Mouse (Mus musculus) gastrocnemius, adult 2 months (tissue): ENCODE results near the gene Themis. TPM values are rescaled to one million over a fixed set of nuclear protein-coding genes. Genes with fewer than 3 reads are reported as not detected.

ENCODE experiments used
- DNase-seq: peaks from one replicate; pipeline ENCODE4 v3.0.0; 2022
- H3K27ac ChIP-seq: fragments of 200-600 bp; 2 replicates; pipeline ENCODE4 v1.8.1; 2022; ENCODE audit warnings: mild to moderate bottlenecking
- H3K4me3 ChIP-seq: fragments of 200-600 bp; 2 replicates; pipeline ENCODE4 v1.8.1; 2022; ENCODE audit warnings: mild to moderate bottlenecking, moderate library complexity
- CTCF ChIP-seq: fragments of 200-600 bp; IDR thresholded peaks from 2 replicates; pipeline ENCODE4 v1.8.1; 2022; ENCODE audit warnings: antibody characterized with exemption, mild to moderate bottlenecking, moderate library complexity
- intact Hi-C: fragments of 180-260 bp; cut with DNase I; formaldehyde crosslinking; loops from one replicate; pipeline ENCODE4 v1.15.1; 2025
- long read RNA-seq, 2 experiments: library from polyadenylated mRNA; stranded (forward); transcript quantifications; one replicate each; pipeline ENCODE4 v2.0.0; 2021
- total RNA-seq, 2 experiments: library from RNA; stranded (reverse); gene quantifications; 2 replicates each; pipeline ENCODE4 v1.2.3; 2021

Themis gene
- not detected for total RNA-seq
- long read RNA-seq, experiment 1, result 0 reads
- long read RNA-seq, experiment 2, result 0 reads

DNA sequence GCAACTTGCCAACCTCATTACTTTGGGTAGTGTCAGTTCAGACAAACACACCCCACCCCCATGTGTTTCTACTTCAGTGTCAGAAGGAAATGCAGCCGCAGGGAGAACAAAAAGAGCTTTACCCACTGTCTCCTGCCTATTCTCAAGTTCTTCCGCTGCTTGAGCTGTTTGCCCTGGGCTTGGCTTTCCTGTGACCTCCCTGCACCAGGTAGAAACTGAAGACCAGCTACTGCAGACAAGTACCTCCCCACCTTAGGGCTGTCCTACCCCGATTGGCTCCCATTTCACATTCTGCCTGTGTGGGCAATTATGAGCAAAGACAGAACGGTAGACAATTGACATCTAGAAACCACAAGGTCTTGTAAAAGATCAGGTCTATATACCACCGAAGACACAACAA is at the start of gene Themis:
Themis (plus strand) TSS at position 100 of the 400 bp plus-strand sequence.
- H3K27ac ChIP-seq, result no peak within 1 kb of the TSS
- no peak for DNase-seq
- TF ChIP-seq CTCF, result no peak
- no peak within 1 kb of the TSS for H3K4me3 ChIP-seq
- intact Hi-C loops, result no loop called here

DNA sequence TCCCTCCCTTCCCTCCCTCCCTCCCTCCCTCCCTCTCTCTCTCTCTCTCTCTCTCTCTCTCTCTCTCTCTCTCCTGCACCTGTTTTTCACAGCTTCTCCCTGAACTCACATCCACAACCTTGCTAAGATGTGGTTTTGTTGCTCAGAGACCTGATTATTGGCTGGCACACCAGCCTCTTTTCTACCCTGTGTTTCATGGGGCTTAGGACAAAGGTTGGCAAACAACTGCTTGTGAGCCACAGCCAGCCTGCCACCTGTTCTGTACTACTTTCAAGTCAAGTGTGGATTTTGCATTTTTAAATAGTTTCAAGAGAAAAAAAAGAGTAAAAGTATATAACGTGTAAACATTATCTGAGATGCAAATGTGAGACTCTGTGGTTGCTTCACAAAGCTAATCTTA is 48.7 kb upstream of the Themis start:
- H3K27ac ChIP-seq, result no peak overlapping the region
- no peak for TF ChIP-seq CTCF
- intact Hi-C loops, result no loop called here
- no peak overlapping the region for H3K4me3 ChIP-seq
- DNase-seq, result no peak

DNA sequence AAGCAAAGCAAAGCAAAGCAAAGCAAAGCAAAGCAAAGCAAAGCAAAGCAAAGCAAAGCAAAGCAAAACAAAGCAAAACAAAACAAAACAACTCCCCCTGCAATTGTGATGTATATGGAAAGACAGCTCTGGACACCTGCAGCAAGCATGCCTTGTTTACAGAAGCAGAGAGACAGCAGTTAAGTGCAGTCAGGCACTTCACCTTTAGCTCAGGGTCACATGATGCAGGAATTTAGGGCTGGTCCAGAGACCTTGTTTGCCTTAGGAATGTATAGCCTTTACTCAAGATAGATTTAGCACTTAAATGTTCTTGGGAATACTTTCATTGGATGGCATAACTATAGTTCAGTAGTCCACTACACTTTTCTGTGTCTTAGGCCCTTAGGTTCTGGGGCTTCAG is 32.1 kb upstream of the Themis start:
- no peak overlapping the region for H3K4me3 ChIP-seq
- intact Hi-C loops, result no loop called here
- DNase-seq, result no peak
- no peak overlapping the region for H3K27ac ChIP-seq
- no peak for TF ChIP-seq CTCF

DNA sequence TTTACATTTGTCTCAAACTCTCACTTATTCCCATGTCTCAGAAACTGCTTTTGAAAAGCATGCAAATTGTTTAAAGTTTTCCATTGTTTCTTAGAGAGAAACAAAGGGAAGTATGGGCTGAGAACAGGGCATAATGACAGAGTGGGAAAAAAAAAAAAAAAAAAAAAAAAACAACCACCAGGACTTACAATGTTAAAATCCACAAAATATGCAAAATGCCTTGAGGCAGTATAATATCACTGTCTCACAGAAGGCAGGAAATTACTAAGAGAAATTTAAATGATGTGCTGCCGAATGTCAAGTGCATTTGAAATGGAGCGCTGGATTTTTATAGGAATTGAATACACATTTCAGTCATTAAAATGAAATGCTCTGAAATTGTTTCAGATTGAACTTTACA is 26.3 kb upstream of the Themis start:
- H3K4me3 ChIP-seq, result no peak overlapping the region
- no peak for TF ChIP-seq CTCF
- intact Hi-C loops, result no loop called here
- no peak overlapping the region for H3K27ac ChIP-seq
- DNase-seq, result no peak

DNA sequence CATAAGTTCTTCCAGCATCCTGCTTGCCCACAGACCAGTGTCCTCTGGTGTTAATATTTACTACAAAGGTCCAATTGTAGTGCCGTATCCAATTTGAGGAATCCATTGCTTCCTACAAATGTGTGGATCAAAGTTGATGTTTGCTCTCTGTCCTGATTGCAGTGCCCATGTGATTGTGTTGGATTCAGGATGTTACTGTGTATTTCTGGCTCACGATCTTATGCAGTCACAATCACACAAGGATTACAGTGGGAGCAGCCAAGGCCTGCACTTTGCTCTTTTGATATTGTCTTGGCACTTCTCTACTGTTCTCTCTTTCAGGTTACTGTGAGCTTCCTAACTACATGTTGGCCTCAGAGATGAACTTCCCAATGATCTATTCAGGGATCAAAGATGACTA is 20.3 kb upstream of the Themis start:
- no peak for DNase-seq
- intact Hi-C loops, result no loop called here
- no peak for TF ChIP-seq CTCF
- H3K4me3 ChIP-seq, result no peak overlapping the region
- H3K27ac ChIP-seq, result no peak overlapping the region

DNA sequence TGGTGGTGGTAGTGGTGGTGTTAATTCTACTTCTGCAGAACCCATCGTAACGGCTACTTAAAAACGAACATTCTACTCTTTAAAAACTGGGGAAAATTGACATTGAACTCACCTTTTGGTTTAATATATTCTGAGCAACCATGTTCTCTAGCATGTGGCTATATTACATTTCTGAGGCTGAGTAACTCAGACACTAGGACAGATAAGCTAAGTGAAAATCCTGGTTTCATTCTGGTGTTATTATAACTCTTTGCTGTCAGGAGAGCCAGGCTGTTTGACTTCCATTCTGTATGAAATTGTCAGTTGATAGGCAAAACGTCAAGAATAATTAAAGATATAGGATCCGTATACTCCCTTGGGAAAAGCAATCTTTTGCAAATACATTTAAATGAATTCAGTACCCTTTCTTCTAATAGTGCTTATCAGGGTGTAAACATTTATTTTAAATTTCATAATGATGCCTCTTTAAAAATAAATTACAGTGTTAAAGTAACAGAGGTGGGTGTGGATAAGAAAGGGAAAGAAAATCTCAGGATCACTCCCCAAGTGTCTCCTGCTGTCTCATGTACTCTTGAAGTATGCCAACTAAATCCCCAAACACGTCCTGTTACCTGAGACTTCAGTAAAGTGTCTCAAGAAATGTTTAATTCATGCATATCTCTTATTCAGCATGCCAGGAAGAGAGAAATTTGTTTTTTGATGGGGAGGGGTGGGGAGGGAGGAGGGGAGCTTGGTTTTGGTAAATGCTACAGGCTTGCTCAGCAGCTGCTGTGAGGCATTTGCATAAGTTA is 18.9 kb upstream of the Themis start:
- Histone ChIP-seq H3K4me3 (no peak overlapping the region), H3K27ac (no peak overlapping the region)
- no peak for DNase-seq
- TF ChIP-seq CTCF, result no peak
- intact Hi-C loops, result no loop called here

DNA sequence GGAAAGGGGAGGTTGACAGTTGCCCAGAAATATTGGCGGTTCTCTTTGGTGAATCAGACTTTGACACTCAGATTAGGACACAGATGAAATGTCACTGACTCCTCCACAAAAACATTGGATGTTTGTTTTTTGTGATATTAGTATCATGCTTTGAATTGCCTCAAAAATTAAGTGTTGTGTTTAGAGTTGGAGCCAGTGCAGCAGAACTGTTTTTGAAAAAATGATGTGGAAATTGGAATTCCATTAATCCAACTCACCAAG is 18.3 kb upstream of the Themis start:
- intact Hi-C loops, result no loop called here
- Histone ChIP-seq H3K27ac (no peak overlapping the region), H3K4me3 (no peak overlapping the region)
- DNase-seq, result no peak
- no peak for TF ChIP-seq CTCF

DNA sequence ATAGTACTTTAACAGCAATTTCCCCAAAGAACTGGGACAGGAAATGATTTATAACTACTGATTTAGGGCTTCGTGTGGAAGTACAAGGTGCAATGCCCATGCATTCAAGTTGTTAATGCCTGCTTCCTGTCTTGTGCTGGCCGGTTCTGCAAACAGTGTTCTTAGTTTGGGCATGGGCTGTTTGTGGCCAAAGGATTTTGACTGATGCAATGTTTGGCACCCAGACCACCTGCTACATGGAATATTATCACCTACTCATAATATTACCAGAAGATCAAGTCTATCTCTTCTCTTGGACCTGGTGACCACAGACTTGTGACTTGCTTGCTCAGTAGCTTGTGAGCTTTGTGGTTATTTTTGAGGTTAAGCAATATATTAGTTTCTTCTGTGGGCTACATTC is 16.2 kb upstream of the Themis start:
- intact Hi-C loops, result no loop called here
- no peak for TF ChIP-seq CTCF
- Histone ChIP-seq H3K27ac (no peak overlapping the region), H3K4me3 (no peak overlapping the region)
- DNase-seq, result no peak

DNA sequence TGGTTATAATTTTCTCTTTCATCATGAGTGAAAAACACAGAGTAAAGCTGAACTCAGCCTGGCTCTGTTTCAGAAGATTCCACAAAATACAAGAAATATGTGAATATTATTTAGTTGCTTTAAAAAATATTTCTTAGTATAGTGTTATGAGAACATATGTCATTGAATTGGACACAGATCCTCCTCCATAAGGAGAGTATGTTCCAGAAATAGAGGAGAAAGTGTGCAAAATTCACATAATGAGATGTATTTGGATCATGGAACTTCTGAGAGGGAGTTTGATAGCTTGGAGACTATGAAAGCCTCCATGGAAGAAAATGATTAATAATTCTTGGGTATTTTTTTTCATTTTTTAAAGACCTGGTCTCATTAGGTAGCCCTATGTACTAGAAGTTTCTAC is 13.4 kb upstream of the Themis start:
- DNase-seq, result no peak
- no peak overlapping the region for H3K4me3 ChIP-seq
- no peak overlapping the region for H3K27ac ChIP-seq
- no peak for TF ChIP-seq CTCF
- intact Hi-C loops, result no loop called here

DNA sequence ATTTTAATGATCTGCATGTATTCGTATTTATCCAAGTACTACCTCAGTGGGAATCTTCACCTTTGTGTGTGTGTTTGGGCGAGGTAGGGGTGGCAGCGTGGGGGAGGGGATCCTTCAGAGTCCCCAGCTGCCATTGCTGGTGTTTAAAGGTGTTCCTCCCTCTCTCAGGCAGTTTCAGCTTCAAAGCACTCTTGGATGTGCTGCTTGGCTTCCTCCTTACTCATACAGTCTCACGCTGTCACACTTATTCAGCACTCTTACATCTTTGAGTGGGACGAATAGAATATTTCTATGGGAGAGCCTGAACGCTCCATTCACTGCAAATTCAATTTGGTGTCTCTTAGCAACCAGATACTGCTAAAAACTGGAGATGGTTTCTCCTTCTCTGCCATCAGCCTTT is 3.0 kb upstream of the Themis start:
- Histone ChIP-seq H3K27ac (no peak overlapping the region), H3K4me3 (no peak overlapping the region)
- no peak for TF ChIP-seq CTCF
- DNase-seq, result no peak
- intact Hi-C loops, result no loop called here

DNA sequence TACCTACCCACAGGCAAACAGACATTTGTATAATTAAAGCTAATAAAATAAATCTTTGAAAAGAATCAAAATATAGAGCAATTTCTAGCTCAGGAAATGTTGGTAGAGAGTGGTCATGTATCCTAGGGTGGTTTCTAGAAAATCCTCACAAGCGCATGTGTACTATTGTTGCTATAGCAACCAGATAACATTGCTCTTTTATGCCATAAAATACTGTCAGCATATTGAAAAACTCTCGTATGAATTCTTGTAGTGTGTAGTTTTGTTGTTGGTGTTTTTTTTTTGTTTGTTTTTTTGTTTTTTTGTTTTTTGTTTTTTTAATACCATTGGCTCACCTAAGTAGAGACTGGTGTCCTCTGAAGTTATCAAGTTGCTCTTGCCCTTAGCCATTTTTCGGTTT is 5.8 kb downstream of the Themis start:
- Histone ChIP-seq H3K4me3 (no peak overlapping the region), H3K27ac (no peak overlapping the region)
- intact Hi-C loops, result no loop called here
- DNase-seq, result no peak
- no peak for TF ChIP-seq CTCF

DNA sequence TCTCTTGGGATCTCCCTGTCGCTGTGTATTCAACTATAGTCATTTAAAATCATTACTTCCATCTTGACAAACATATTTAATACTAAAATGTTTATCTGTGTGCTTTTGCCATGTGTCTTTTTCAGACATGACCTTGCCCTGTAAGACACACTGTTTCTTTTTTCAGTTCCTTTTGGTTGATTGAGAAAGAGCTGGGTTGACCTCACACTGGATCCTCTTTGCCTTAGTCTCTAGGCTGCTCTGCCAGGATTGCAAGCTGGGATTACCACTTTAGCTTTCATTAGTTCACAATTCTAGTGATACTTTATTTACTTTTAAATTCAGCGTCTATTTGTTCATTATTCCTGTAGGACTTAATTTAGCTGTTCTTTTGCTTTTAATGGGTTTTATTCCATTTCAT is 7.2 kb downstream of the Themis start:
- intact Hi-C loops, result no loop called here
- TF ChIP-seq CTCF, result no peak
- Histone ChIP-seq H3K27ac (no peak overlapping the region), H3K4me3 (no peak overlapping the region)
- no peak for DNase-seq

DNA sequence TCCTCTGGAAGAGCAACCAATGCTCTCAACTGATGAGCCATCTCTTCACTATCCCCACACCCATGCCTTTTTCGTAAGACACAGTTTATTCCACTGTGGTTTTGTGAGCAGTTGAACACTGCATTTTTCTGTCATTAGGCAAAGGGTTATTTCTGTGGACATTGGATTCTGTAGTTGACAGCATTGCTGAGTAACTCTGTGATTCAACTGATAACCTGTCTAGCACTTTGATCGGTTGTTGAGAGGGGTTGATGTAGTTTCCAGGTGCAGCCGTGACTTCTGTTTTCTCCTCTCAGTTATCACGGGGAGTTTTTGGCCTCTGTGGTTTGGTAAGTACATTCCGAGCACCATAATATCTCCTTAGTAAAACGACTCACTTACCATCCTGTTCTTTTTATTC is 26.8 kb downstream of the Themis start:
- intact Hi-C loops, result no loop called here
- H3K27ac ChIP-seq, result no peak overlapping the region
- no peak overlapping the region for H3K4me3 ChIP-seq
- DNase-seq, result no peak
- no peak for TF ChIP-seq CTCF

DNA sequence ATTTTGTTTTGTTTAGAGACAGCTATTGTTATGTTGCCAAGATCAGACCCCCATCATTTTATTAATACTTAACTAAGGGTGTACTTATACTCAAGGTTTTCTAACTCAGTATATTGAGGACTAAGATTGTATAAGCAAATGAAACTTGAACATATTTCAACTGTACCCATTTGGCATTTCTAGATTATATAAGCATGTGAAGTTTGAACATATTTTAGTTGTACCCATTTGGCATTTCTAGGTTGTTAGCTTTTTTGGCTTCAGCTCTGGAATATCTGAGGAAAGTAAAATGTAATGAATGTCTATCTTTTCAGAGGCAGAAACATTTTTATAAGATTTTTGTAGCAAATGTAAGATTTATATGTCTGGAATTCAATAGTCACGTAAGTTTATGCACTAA is 27.9 kb downstream of the Themis start:
- H3K27ac ChIP-seq, result no peak overlapping the region
- no peak for TF ChIP-seq CTCF
- no peak overlapping the region for H3K4me3 ChIP-seq
- DNase-seq, result no peak
- intact Hi-C loops, result no loop called here
